Mouse (Mus musculus) heart, postnatal 0 days (tissue): ENCODE results near the gene Rptor. TPM values are rescaled to one million over a fixed set of nuclear protein-coding genes. Genes with fewer than 3 reads are reported as not detected.

ENCODE experiments used
- ATAC-seq: fragments of 200-750 bp; cut with Nextera tagmentation; 2 replicates; pipeline ENCODE4 v1.8.0; 2017; ENCODE audit warnings: low read depth, moderate number of reproducible peaks, moderate library complexity; ENCODE audit not compliant: insufficient read depth
- DNase-seq: peaks from one replicate; pipeline ENCODE4 v3.0.0-alpha.2; 2016; ENCODE audit warnings: low spot score
- H3K27ac ChIP-seq: fragments of 300-500 bp; sonication (generic); 2 replicates; pipeline ENCODE4 v1.5.1; 2014; ENCODE audit warnings: low read depth, mild to moderate bottlenecking
- H3K27me3 ChIP-seq: fragments of 300-500 bp; sonication (generic); 2 replicates; pipeline ENCODE4 v1.6.1; 2014; ENCODE audit warnings: low read length, mixed read lengths; ENCODE audit not compliant: control insufficient read depth, insufficient read depth
- H3K36me3 ChIP-seq: fragments of 300-500 bp; sonication (generic); replicated peaks from 2 replicates; pipeline ENCODE4 v1.6.1; 2014; ENCODE audit warnings: low read length, mixed read lengths; ENCODE audit not compliant: control insufficient read depth, insufficient read depth
- H3K4me1 ChIP-seq: fragments of 300-500 bp; sonication (generic); 2 replicates; pipeline ENCODE4 v1.6.1; 2014; ENCODE audit warnings: antibody characterized with exemption; ENCODE audit not compliant: control insufficient read depth, insufficient read depth
- H3K4me2 ChIP-seq: fragments of 300-500 bp; sonication (generic); 2 replicates; pipeline ENCODE4 v1.6.1; 2014; ENCODE audit warnings: low read depth, mild to moderate bottlenecking, low read length, moderate library complexity
- H3K4me3 ChIP-seq: fragments of 300-500 bp; sonication (generic); 2 replicates; pipeline ENCODE4 v1.5.1; 2014; ENCODE audit warnings: low read depth, low read length
- H3K9ac ChIP-seq: fragments of 300-500 bp; sonication (generic); replicated peaks from 2 replicates; pipeline ENCODE4 v1.6.1; 2014; ENCODE audit warnings: low read depth, low read length, mixed read lengths
- H3K9me3 ChIP-seq: fragments of 300-500 bp; sonication (generic); replicated peaks from 2 replicates; pipeline ENCODE4 v1.6.1; 2016; ENCODE audit warnings: low read length; ENCODE audit not compliant: control insufficient read depth
- CTCF ChIP-seq: IDR thresholded peaks from 2 replicates; pipeline ENCODE4 v1.5.1; 2016; ENCODE audit warnings: antibody characterized with exemption, control low read depth, low read depth
- EP300 ChIP-seq: IDR thresholded peaks from 2 replicates; pipeline ENCODE4 v1.6.1; 2016; ENCODE audit warnings: antibody characterized with exemption, low read depth
- WGBS: fragments of 180-500 bp; shearing (Covaris S2); extraction: QIAGEN DNeasy Blood & Tissue Kit; methylation state at CpG from one replicate; pipeline ENCODE4 v1.1.7; 2014; 5-methylcytosine and 5-hydroxymethylcytosine counted together
- polyA plus RNA-seq: library from polyadenylated mRNA; unstranded; fragments of >200 nt; fragmentation: Nextera tagmentation; extraction: Ambion mirVana; gene quantifications from 2 replicates; pipeline ENCODE4 v1.2.1, GENCODE M21; 2015
- total RNA-seq: library from RNA; depleted of rRNA; stranded (reverse); fragments of >200 nt; gene quantifications from 2 replicates; pipeline ENCODE4 v1.2.3, GENCODE M21; 2014; ENCODE audit warnings: low replicate concordance

Rptor gene
- total and polyA plus RNA-seq, 2 experiments from 2014 or later: 4.8 to 39.8 TPM

DNA sequence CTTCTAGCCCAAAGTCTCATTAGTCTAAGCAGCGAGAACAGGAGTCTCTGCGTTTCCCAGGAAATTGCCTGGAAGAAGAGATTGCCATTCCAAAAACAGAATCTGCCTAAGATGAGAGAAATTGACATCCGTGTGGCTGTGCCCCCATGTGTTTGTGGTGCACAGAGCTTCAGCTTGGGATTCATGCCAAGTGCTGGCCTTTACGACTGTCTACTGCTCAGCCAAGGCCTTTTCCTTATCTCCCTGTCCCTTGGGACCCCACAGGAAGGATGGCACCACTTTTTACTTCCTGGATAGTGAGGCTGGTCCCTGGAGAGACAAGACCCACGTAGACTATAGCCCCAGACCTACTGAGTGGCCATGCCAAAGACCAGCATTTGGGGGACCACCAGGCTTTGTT is 206.6 kb downstream of the Rptor start:
- H3K36me3 ChIP-seq: peaks cover 11% of the 10 kb centered on the region; the same call in 1 of the 2 replicates
- WGBS: 54% methylated on average over 5 of the region's 5 CpGs
- TF ChIP-seq CTCF (no peak), EP300 (no peak)

DNA sequence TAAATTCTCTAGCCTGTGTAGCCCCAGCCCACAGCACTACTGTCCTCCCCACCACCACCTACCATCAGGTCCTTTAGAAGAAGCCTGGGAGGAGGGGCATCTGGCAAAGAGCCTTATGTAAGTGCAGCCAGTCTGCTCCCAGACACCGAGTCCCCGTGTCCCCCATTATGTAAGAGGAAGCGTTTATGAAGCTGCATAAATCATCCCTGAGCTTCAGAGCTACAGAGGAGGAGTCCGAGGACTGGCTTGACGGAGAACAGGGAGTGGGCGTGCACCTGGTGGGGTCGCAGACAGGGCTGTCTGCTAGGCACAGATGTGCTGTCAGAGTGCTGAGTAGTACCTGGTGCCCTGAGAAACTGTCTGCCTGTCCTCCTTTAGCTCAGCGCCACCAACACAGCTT is 208.3 kb downstream of the Rptor start:
- Histone ChIP-seq H3K36me3 (peaks cover 16% of the 10 kb centered on the region; the same call in 1 of the 2 replicates), H3K27ac (no peak overlapping the region), H3K9me3 (no peaks in the 10 kb centered on the region), H3K4me3 (no peak overlapping the region), H3K9ac (no peak overlapping the region), H3K4me1 (0 out of 2 replicates have a peak, but pooled peaks cover 4% of the 10 kb centered on the region), H3K27me3 (no peaks in the 10 kb centered on the region), H3K4me2 (no peak overlapping the region)
- DNase-seq (no peak), ATAC-seq (no peak)
- TF ChIP-seq CTCF (no peak), EP300 (no peak)
- 76% methylated on average over 8 of the region's 8 CpGs for WGBS

More for the DNA sequence above, 206.6 kb downstream of the Rptor start:
- H3K27ac ChIP-seq: no peak overlapping the region
- 0 out of 2 replicates have a peak, but pooled peaks cover 4% of the 10 kb centered on the region for H3K4me1 ChIP-seq
- no peaks in the 10 kb centered on the region for H3K27me3 ChIP-seq
- DNase-seq (no peak), ATAC-seq (no peak)
- H3K4me2 ChIP-seq: no peak overlapping the region
- H3K9me3 ChIP-seq: no peaks in the 10 kb centered on the region
- H3K9ac ChIP-seq: no peak overlapping the region
- H3K4me3 ChIP-seq: no peak overlapping the region

- H3K27me3 ChIP-seq: no peaks in the 10 kb centered on the region
- no peak overlapping the region for H3K4me3 ChIP-seq
- H3K4me1 ChIP-seq: 0 out of 2 replicates have a peak, but pooled peaks cover 8% of the 10 kb centered on the region
- H3K4me2 ChIP-seq: no peak overlapping the region
- whole genome bisulfite sequencing: 78% methylated on average over 1 of the region's 1 CpGs
- no peak for TF ChIP-seq CTCF
- TF ChIP-seq EP300: no peak
- no peaks in the 10 kb centered on the region for H3K9me3 ChIP-seq
- DNase-seq (no peak), ATAC-seq (no peak)
- no peak overlapping the region for H3K9ac ChIP-seq
- H3K36me3 ChIP-seq: peaks cover 16% of the 10 kb centered on the region; the same call in 1 of the 2 replicates
- no peak overlapping the region for H3K27ac ChIP-seq
Measured at GRCm38 (mm10) chr11:119811598-119811997, 208.9 kb downstream of the Rptor start.

GRCm38 (mm10) chr11:119812093-119812492 is 209.4 kb downstream of the Rptor start:
- Histone ChIP-seq H3K4me3 (no peak overlapping the region), H3K36me3 (peaks cover 18% of the 10 kb centered on the region), H3K9ac (no peak overlapping the region), H3K9me3 (no peaks in the 10 kb centered on the region), H3K4me2 (no peak overlapping the region), H3K27me3 (no peaks in the 10 kb centered on the region), H3K4me1 (peaks cover 13% of the 10 kb centered on the region), H3K27ac (no peak overlapping the region)
- ATAC-seq: no peak
- 94% methylated on average over 4 of the region's 4 CpGs for WGBS
- no peak for DNase-seq
- no peak for TF ChIP-seq EP300
- TF ChIP-seq CTCF: no peak

DNA sequence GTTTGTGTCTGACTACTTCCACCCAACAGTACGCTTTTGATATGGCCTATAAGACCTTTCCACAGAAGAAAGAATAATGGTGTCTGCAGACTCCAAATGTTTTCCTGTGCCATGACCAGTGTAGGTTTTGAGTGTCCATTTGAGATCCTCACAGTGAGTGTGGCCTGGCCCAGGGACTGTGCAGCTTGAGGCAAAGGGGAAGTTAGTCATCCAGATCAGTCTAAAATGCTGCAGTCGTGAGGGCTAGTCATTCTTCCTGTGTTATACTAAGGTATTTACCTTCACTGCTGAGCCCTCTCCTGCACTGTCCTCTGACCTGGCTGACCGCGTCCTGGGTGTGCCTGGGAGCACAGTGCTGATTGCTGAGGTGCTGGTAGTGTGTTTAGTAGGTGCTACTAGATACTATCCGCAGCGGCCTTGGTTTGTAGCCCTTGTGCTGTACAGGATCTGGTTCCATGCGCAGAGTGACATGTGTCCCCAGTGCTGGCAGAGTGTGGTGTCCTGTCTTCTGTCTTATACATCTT is 211.4 kb downstream of the Rptor start:
- H3K36me3 ChIP-seq: peaks cover 28% of the 10 kb centered on the region
- H3K4me2 ChIP-seq: no peak overlapping the region
- WGBS: 84% methylated on average over 7 of the region's 7 CpGs
- H3K9ac ChIP-seq: no peak overlapping the region
- DNase-seq (no peak), ATAC-seq (no peak)
- no peak overlapping the region for H3K27ac ChIP-seq
- H3K4me1 ChIP-seq: peaks cover 17% of the 10 kb centered on the region
- no peak overlapping the region for H3K4me3 ChIP-seq
- H3K27me3 ChIP-seq: no peaks in the 10 kb centered on the region
- TF ChIP-seq EP300: no peak
- no peak for TF ChIP-seq CTCF
- no peaks in the 10 kb centered on the region for H3K9me3 ChIP-seq
